Mouse (Mus musculus) ovary, postnatal 14 days (tissue): ENCODE results near the gene Kynu.
A peak's percentile ranks its signal among the peaks of the same experiment; 100 is the strongest.

Experiments
- DNase-seq: peaks from one replicate; pipeline ENCODE4 v3.0.0; 2022; ENCODE audit warnings: low spot score

Kynu gene

DNA sequence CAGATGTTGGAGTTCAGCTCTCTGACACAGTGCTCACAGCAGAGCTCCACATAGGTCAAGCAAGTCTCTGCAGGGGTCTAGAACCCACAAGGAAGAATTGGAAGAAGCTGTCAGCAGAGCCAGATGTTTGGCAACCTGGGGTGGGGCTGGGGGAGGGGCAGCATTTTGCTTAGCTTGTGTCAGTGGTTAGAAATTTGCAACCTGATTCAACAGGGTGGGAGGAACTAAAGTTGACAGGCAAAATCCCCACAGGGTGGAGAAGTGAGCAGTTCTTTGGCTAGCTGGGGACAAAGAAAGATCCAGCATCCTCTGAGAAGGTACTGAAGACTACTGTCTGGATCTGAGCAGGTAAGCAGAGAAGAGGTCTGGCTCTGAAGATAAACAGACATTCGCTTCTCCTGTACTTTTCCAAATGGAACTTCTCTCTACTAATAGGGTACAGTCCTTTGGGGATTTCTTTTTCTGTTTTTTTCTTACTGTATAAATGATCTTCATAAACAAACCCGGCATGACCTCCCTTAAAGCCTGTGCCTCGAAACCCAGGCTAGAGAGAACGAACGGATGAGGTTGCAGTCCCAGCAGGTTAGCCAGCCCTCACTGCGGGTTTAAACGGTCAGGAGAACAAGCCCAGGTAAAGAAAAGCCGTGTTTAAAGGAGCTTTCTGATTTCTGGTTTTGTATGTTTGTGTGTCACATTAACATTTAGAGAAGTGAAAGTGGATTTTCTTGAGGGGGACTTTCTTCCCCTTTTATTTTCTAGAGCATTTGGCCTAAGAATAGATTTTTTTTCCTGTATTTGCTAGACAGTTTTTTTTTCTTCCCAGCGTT, at the start of gene Kynu:
Gene Kynu, plus strand, starts transcription at position 268 of the 827 bp plus-strand sequence.
- no peak for DNase-seq

DNA sequence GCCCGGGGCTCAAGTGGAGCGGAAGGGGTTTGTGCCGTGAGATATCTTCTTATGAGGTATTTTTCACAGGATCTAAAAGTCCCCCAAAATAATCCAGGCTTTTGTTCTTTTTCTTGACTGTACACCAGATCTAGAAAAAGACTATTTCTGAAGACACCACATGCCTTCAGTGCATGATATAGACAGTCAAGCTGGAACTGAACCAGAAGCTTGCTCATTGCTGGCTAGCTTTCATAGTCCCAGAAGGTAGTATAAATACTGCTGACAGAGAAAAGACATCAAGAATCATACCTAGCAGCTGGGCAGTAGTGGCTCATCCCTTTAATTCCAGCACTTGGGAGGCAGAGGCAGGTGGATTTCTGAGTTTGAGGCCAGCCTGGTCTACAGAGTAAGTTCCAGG, 48.9 kb upstream of the Kynu start:
- no peak for DNase-seq

DNA sequence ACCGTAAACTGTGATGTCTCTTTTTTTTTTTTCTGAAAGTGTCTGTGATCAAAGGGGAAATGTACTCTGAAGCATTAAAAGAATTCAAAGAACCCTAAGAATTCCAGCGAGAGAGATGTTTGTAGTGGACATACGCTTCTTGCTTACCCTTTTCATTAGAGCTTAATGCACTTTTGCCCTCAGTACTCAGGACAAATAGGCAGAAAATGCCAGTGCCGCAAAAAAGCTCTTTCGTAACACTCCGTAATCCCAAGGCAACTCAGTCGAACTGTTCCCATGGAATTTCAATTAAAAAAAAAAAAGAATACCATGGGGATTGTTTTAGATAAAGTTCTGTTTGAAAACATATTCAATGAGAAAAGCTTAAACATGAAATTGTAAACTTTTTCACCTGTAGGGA, 41.3 kb upstream of the Kynu start:
- no peak for DNase-seq

GRCm38 (mm10) chr2:43534417-43534816, 20.7 kb upstream of the Kynu start:
- DNase-seq, result no peak

DNA sequence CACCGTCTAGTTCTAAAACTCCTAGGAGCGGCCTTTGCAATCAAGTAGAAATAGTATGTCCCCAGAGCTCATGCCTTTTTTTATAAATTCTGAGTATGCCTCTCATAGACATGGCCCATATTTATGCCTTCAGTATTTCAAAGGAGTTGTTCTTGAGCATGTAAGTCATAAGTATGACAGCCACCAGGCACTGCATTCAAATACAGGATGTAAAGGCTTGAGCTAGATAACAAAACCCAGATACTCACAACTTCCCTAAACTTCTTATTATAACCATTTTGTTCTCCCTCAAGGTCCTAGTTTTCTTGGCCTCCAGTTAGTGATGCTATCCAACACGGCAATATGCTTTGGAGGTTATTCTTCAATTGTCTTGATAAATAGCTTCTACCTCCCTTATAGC, 12.5 kb upstream of the Kynu start:
- DNase-seq, result no peak

- no peak for DNase-seq
Measured at GRCm38 (mm10) chr2:43545665-43546064, 9.5 kb upstream of the Kynu start.

- DNase-seq, result no peak
Measured at GRCm38 (mm10) chr2:43546448-43546847, 8.7 kb upstream of the Kynu start.

DNA sequence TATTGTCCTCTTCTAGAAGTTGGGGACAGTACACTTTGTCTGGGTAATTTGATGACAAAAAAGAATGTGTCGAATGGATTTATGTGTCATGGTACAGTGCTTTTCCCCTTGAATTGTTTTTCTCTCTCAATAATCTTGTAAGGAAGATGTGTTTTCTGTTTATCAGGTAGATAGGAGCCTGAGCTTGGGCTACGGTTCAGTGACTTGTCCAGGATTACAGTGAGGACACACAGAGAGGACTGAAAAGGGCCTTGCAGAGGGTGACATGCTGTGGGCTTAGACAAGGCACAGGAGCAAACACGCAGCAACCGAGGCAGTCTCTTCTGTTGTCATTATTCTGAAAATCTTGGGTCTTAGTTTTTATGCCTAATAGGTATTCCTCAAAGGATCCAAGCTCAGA, 913 bp upstream of the Kynu start:
- no peak for DNase-seq

DNA sequence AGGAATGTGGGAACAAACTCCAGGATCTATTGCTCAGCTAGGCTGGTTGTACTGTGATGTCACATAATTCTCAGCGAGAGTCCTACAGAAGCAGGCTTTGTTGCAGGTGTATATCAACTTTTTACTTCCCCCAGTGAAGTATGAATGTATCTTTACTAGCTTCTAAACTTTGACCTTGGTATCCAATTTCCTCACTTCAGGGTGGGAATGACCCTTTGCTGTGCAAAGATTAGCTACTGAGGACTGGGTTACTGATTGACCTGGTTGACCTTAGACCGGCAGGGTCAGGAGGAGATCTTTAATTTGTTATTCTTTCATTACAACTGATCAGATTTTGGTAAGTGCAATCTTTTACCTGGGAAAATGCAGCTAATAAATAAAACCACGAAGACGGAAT, 758 bp downstream of the Kynu start:
- DNase-seq, result no peak

- no peak for DNase-seq
Measured at GRCm38 (mm10) chr2:43556985-43557384, 1.9 kb downstream of the Kynu start.

- no peak for DNase-seq
Measured at GRCm38 (mm10) chr2:43561209-43561608, 6.1 kb downstream of the Kynu start.

DNA sequence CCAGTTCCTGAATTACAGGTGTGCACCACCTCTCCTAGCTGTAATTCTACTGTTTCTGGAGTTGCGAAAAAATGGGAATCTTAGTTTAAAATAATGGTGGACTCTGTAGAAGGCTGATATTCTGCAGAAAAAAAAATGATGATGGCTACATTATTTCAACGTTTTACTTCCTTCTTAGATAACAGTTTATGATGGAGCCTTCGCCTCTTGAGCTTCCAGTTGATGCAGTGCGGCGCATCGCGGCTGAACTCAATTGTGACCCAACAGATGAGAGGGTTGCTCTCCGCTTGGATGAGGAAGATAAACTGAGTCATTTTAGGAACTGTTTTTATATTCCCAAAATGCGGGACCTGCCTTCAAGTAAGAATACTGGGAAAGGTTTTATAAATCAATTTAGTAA, 7.7 kb downstream of the Kynu start:
- DNase-seq, result no peak

GRCm38 (mm10) chr2:43568406-43568805, 13.3 kb downstream of the Kynu start:
- DNase-seq, result no peak

GRCm38 (mm10) chr2:43573526-43573925, 18.4 kb downstream of the Kynu start:
- DNase-seq, result no peak

DNA sequence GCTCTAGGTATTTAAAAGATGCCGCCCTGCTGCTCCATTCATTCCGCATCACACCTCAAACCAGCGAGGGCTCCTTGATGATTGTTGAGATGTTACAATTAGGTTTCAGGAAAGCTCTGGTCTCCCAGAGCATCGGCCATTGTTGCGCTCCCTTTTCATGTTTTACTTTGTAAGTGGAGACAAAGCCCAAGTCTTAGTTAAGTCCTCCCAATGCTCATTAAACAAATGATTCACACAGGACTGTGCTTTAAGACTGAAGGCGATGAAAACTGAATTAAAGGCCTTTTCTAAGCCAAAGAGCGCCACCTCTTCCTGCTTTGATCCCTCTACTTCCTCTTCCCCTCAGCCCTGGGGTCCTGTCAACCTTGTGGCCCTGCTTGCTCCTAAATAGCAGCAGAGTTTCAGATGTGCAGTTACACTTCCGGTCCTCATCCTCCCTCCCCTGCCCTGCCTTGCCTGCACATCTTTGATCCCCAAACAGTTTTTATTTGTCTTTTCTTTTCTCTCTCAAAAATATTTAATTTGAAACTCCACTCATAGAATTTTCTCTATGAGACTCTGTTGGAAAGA, 28.2 kb downstream of the Kynu start:
- no peak for DNase-seq

GRCm38 (mm10) chr2:43585508-43585907, 30.4 kb downstream of the Kynu start:
- DNase-seq, result no peak

DNA sequence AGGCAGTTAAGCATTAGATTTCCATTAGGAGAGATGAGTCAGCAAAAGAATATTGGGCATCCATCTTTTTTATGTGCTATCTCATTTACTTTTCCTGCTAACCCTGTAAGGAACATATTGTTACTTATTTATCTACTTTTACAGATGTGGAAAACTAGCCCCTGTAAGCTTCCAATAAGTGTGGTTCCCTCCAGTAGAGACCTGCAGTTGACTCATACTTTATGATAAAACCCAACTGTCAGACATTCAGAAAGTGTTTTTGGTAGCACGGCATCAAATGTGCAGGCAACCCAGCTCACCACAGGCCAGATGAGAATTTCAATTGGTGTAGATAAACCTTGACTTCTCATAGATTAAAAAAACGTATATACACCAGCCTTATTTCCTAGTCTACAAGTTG, 32.7 kb downstream of the Kynu start:
- DNase-seq, result no peak

DNA sequence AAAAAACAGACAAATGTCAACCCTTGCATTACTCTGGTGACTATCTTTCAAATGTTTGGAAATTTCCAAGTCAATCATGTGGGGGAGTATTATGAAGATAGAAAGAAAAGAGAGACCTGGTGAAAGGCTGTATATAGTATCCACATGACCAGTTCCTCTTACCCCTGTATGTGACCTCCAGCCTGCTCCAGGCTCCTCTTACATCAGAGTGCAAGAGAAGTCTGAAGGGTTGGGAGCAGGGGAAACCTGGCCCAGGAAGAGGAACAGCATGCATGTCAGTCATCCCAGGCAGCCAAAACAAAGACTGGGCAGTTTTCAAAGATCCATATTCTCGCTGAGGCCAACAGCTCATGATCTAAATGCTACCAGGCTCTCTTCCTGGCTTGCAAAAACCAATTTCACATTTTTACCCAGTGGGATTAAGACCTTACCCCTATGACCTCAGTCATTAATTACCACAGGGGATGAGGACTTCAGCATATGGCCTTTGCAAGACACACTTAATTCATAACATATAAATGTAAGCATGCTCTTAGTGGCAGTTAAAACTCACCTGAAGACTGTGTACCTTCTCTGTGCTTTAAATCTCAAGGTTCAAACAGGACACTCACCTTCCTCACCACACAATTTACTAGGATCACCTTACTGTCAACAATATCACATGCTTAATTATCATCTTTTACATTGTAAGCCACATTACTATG, 37.0 kb downstream of the Kynu start:
- no peak for DNase-seq

- DNase-seq, result peak; percentile 21
Measured at GRCm38 (mm10) chr2:43613571-43613970, 58.4 kb downstream of the Kynu start.

- no peak for DNase-seq
Measured at GRCm38 (mm10) chr2:43621140-43621539, 66.0 kb downstream of the Kynu start.

GRCm38 (mm10) chr2:43622844-43623243, 67.7 kb downstream of the Kynu start:
- DNase-seq, result no peak

- DNase-seq, result no peak
Measured at GRCm38 (mm10) chr2:43631786-43632185, 76.7 kb downstream of the Kynu start.

- DNase-seq, result no peak
Measured at GRCm38 (mm10) chr2:43636498-43636897, 81.4 kb downstream of the Kynu start.
